20 mouse cellular contexts compared by ENCODE assay signal in the genomic region with DNA sequence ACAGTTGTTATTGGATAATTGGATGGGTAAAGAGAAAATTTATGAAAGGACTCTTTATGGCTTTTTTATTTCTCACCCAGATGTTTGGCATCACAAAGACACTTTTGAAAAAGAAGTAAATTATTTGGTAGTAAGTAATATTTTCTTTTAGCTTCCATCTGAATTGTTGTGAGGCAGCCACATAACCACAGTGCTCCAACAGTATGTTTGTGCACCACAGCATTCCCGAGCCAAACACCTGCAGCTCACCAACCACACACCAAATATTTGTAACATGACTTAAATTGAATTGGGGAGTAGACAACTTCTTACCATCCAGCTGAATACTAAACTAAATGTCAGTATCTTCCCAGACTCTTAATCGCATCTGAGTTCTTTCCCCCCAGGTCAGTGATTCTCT.
"Had no signal": no experiment of that assay in that cellular context is flagged by ENCODE, and none has a peak within 500 bp of the region (broad histone marks: within the 10 kb centered on the region; RNA-seq: fewer than 3 reads in every experiment).

No protein-coding gene starts in this region.

- H3K9me3 ChIP-seq: liver, embryonic 15.5 days; lung, embryonic 15.5 days; midbrain, embryonic 13.5 days; midbrain, embryonic 15.5 days; neural tube, embryonic 12.5 days had no signal

- DNase-seq: liver, postnatal 0 days; lung, adult 2 months; lung, postnatal 14 days; lung, postnatal 36 days; retina, postnatal 1 day; right cerebral cortex, adult 18-20 months; right cerebral cortex, postnatal 25 days; right cerebral cortex, postnatal 4 days; thymus, adult 18-20 months; thymus, postnatal 14 days; thymus, postnatal 36 days had no signal

- H3K4me3 ChIP-seq: liver, embryonic 15.5 days; lung, embryonic 15.5 days; megakaryocyte, embryonic 14.5 days; midbrain, embryonic 13.5 days; midbrain, embryonic 15.5 days; neural tube, embryonic 12.5 days had no signal

- H3K4me2 ChIP-seq: liver, embryonic 15.5 days; lung, embryonic 15.5 days; midbrain, embryonic 11.5 days; midbrain, embryonic 13.5 days; midbrain, embryonic 15.5 days; neural tube, embryonic 12.5 days had no signal

- H3K27me3 ChIP-seq: liver, embryonic 15.5 days; lung, embryonic 15.5 days; megakaryocyte, embryonic 14.5 days; midbrain, embryonic 13.5 days; midbrain, embryonic 15.5 days; neural tube, embryonic 12.5 days had no signal

- H3K36me3 ChIP-seq: liver, embryonic 15.5 days; lung, embryonic 15.5 days; midbrain, embryonic 13.5 days; midbrain, embryonic 15.5 days; neural tube, embryonic 12.5 days had no signal

- ATAC-seq: liver, postnatal 0 days; lung, postnatal 0 days; midbrain, embryonic 13.5 days; midbrain, embryonic 15.5 days had no signal

- H3K9ac ChIP-seq: liver, embryonic 15.5 days; liver, postnatal 0 days; lung, embryonic 15.5 days; midbrain, embryonic 13.5 days; midbrain, embryonic 15.5 days; neural tube, embryonic 12.5 days had no signal

- H3K4me1 ChIP-seq: liver, embryonic 15.5 days; lung, embryonic 15.5 days; megakaryocyte, embryonic 14.5 days; midbrain, embryonic 13.5 days; midbrain, embryonic 15.5 days; neural tube, embryonic 12.5 days had no signal

- H3K27ac ChIP-seq: liver, embryonic 15.5 days; lung, embryonic 15.5 days; macrophage; midbrain, embryonic 13.5 days; midbrain, embryonic 15.5 days; neural tube, embryonic 12.5 days had no signal
